Mouse (Mus musculus) heart, adult 11 months (tissue): ENCODE measurements around the gene Ncoa7.

ENCODE experiments used
- DNase-seq: peaks from one replicate; pipeline ENCODE4 v3.0.0; 2022

Gene Ncoa7

GRCm38 (mm10) chr10:30743275-30743674 lies 59.9 kb downstream of the Ncoa7 start:
- no peak for DNase-seq

GRCm38 (mm10) chr10:30738403-30738802 lies 64.7 kb downstream of the Ncoa7 start:
- no peak for DNase-seq

GRCm38 (mm10) chr10:30737323-30737722 lies 65.8 kb downstream of the Ncoa7 start:
- no peak for DNase-seq

- peak; percentile 56 for DNase-seq
Observed at GRCm38 (mm10) chr10:30733148-30733785, 69.9 kb downstream of the Ncoa7 start.

- peak; percentile 79 for DNase-seq
Observed at GRCm38 (mm10) chr10:30731321-30731914, 71.7 kb downstream of the Ncoa7 start.

GRCm38 (mm10) chr10:30730791-30731190 lies 72.3 kb downstream of the Ncoa7 start:
- DNase-seq: no peak

- DNase-seq: no peak
Observed at GRCm38 (mm10) chr10:30729157-30730096, 73.7 kb downstream of the Ncoa7 start.

GRCm38 (mm10) chr10:30723014-30723413 lies 80.1 kb downstream of the Ncoa7 start:
- DNase-seq: no peak

GRCm38 (mm10) chr10:30720556-30720955 lies 82.6 kb downstream of the Ncoa7 start:
- DNase-seq: no peak

GRCm38 (mm10) chr10:30719947-30720346 lies 83.2 kb downstream of the Ncoa7 start:
- no peak for DNase-seq

GRCm38 (mm10) chr10:30718703-30719340 lies 84.3 kb downstream of the Ncoa7 start:
- peak; percentile 92 for DNase-seq

GRCm38 (mm10) chr10:30716171-30716570 lies 87.0 kb downstream of the Ncoa7 start:
- no peak for DNase-seq

- no peak for DNase-seq
Observed at GRCm38 (mm10) chr10:30712540-30712939, 90.6 kb downstream of the Ncoa7 start.

GRCm38 (mm10) chr10:30709846-30710403 lies 93.2 kb downstream of the Ncoa7 start:
- no peak for DNase-seq

- DNase-seq: no peak
Observed at GRCm38 (mm10) chr10:30708039-30708438, 95.1 kb downstream of the Ncoa7 start.

- no peak for DNase-seq
Observed at GRCm38 (mm10) chr10:30702663-30703062, 100.5 kb downstream of the Ncoa7 start.

GRCm38 (mm10) chr10:30686862-30687261 lies 116.3 kb downstream of the Ncoa7 start:
- no peak for DNase-seq

- no peak for DNase-seq
Observed at GRCm38 (mm10) chr10:30683449-30683848, 119.7 kb downstream of the Ncoa7 start.

- DNase-seq: no peak
Observed at GRCm38 (mm10) chr10:30679756-30680155, 123.4 kb downstream of the Ncoa7 start.

- no peak for DNase-seq
Observed at GRCm38 (mm10) chr10:30678051-30678450, 125.1 kb downstream of the Ncoa7 start.

GRCm38 (mm10) chr10:30674825-30675224 lies 128.3 kb downstream of the Ncoa7 start:
- no peak for DNase-seq

- DNase-seq: no peak
Observed at GRCm38 (mm10) chr10:30666580-30666979, 136.5 kb downstream of the Ncoa7 start.
